Mouse (Mus musculus) heart, embryonic 13.5 days (tissue): ENCODE results near the gene Atr. TPM values are rescaled to one million over a fixed set of nuclear protein-coding genes. Genes with fewer than 3 reads are reported as not detected.

Source experiments
- ATAC-seq: fragments of 200-750 bp; cut with Nextera tagmentation; 2 replicates; pipeline ENCODE4 v1.8.0; 2017; ENCODE audit warnings: moderate TSS enrichment; ENCODE audit not compliant: insufficient number of reproducible peaks, low FRiP score, low TSS enrichment; ENCODE audit errors: extremely low read depth
- H3K27ac ChIP-seq: fragments of 300-500 bp; sonication (generic); replicated peaks from 2 replicates; pipeline ENCODE4 v1.5.1; 2015; ENCODE audit warnings: moderate library complexity, mild to moderate bottlenecking, inconsistent platforms
- H3K27me3 ChIP-seq: fragments of 300-500 bp; sonication (generic); replicated peaks from 2 replicates; pipeline ENCODE4 v1.6.1; 2015; ENCODE audit warnings: mild to moderate bottlenecking, inconsistent platforms
- H3K36me3 ChIP-seq: fragments of 300-500 bp; sonication (generic); 2 replicates; pipeline ENCODE4 v1.6.1; 2015; ENCODE audit warnings: mild to moderate bottlenecking, inconsistent platforms
- H3K4me1 ChIP-seq: fragments of 300-500 bp; sonication (generic); 2 replicates; pipeline ENCODE4 v1.6.1; 2015; ENCODE audit warnings: inconsistent platforms
- H3K4me2 ChIP-seq: fragments of 300-500 bp; sonication (generic); 2 replicates; pipeline ENCODE4 v1.6.1; 2015; ENCODE audit warnings: inconsistent platforms, mild to moderate bottlenecking, moderate library complexity
- H3K4me3 ChIP-seq: fragments of 300-500 bp; sonication (generic); 2 replicates; pipeline ENCODE4 v1.5.1; 2015; ENCODE audit warnings: moderate library complexity, mild to moderate bottlenecking, inconsistent platforms
- H3K9ac ChIP-seq: fragments of 300-500 bp; sonication (generic); 2 replicates; pipeline ENCODE4 v1.6.1; 2015; ENCODE audit warnings: inconsistent platforms, mild to moderate bottlenecking, moderate library complexity
- H3K9me3 ChIP-seq: fragments of 300-500 bp; sonication (generic); 2 replicates; pipeline ENCODE4 v1.6.1; 2016; ENCODE audit warnings: inconsistent platforms
- WGBS: fragments of 180-500 bp; shearing (Covaris S2); methylation state at CpG from one replicate; pipeline ENCODE4 v1.1.7; 2015; ENCODE audit warnings: mixed read lengths; 5-methylcytosine and 5-hydroxymethylcytosine counted together
- polyA plus RNA-seq: library from polyadenylated mRNA; unstranded; fragments of >200 nt; fragmentation: Nextera tagmentation; extraction: Ambion mirVana; gene quantifications from 2 replicates; pipeline ENCODE4 v1.2.1, GENCODE M21; 2015

Gene Atr
- polyA plus RNA-seq, 1 experiment from 2014 or later = 9.0 TPM

GRCm38 (mm10) chr9:95979896-95980295 lies 122.5 kb downstream of the Atr start:
- no peak for ATAC-seq
- H3K36me3 ChIP-seq = peaks cover 80% of the 10 kb centered on the region
- H3K4me3 ChIP-seq = no peak overlapping the region
- no peak overlapping the region for H3K9ac ChIP-seq
- WGBS = 85% methylated on average over 6 of the region's 6 CpGs
- H3K4me2 ChIP-seq = no peak overlapping the region
- H3K27ac ChIP-seq = no peak overlapping the region
- no peaks in the 10 kb centered on the region for H3K4me1 ChIP-seq
- no peaks in the 10 kb centered on the region for H3K27me3 ChIP-seq
- H3K9me3 ChIP-seq = no peaks in the 10 kb centered on the region

GRCm38 (mm10) chr9:95992255-95992654 lies 134.9 kb downstream of the Atr start:
- Histone ChIP-seq H3K27me3 (no peaks in the 10 kb centered on the region), H3K36me3 (peaks cover 71% of the 10 kb centered on the region), H3K9ac (no peak overlapping the region), H3K4me3 (no peak overlapping the region), H3K27ac (no peak overlapping the region), H3K9me3 (no peaks in the 10 kb centered on the region), H3K4me2 (no peak overlapping the region), H3K4me1 (no peaks in the 10 kb centered on the region)
- 93% methylated on average over 2 of the region's 2 CpGs for WGBS
- no peak for ATAC-seq

Other genes with a start within 250 kb of the Atr start
- 0.64 and 0.91 TPM in 2 replicates for gene Pcolce2, start 220.0 kb upstream of the Atr start, polyA plus RNA-seq
- gene Trpc1, start 107.2 kb upstream of the Atr start, polyA plus RNA-seq = 1.8 and 2.1 TPM in 2 replicates
- gene Pls1, start 12.3 kb upstream of the Atr start, polyA plus RNA-seq = 1.1 and 1.6 TPM in 2 replicates
- gene Xrn1, start 97.2 kb downstream of the Atr start, polyA plus RNA-seq = 10.3 and 11.9 TPM in 2 replicates